Mouse (Mus musculus) brain, embryonic 14.5 days (tissue): ENCODE measurements at regions not wholly inside any gene's neighbourhood (a gene's known extent, or its start where the extent isn't known, plus 50 kb on each side); places are given as distances from the start of the nearest gene placed in this dataset.

Experiments
- CTCF ChIP-seq: fragments of 200-500 bp; IDR thresholded peaks from 2 replicates; pipeline ENCODE4 v1.5.1; 2012; ENCODE audit warnings: inconsistent platforms, mild to moderate bottlenecking, moderate library complexity, borderline replicate concordance; ENCODE audit not compliant: insufficient read depth, insufficient read length; ENCODE audit errors: extremely low read depth
- POLR2A ChIP-seq: fragments of 200-500 bp; IDR thresholded peaks from 2 replicates; pipeline ENCODE4 v1.6.1; 2012; ENCODE audit warnings: mild to moderate bottlenecking, inconsistent platforms, borderline replicate concordance; ENCODE audit not compliant: poor library complexity, insufficient read depth, insufficient read length, severe bottlenecking; ENCODE audit errors: extremely low read depth

GRCm38 (mm10) chr7:58399145-58399604 lies 256.8 kb upstream of the Atp10a start:
- no peak for TF ChIP-seq CTCF
- TF ChIP-seq POLR2A: peak; percentile 92; the same call in 1 of the 2 replicates
